Mouse (Mus musculus) sigmoid colon, adult 10 weeks (tissue): Measurements from ENCODE around the gene Lpar4. TPM values are rescaled to one million over a fixed set of nuclear protein-coding genes. Genes with fewer than 3 reads are reported as not detected.

Experiments used
- polyA plus RNA-seq: library from polyadenylated mRNA; stranded (reverse); fragments of 350-450 nt; fragmentation: Illumina TruSeq; extraction: RNeasy Lipid Tissue Mini Kit (QIAGEN cat#74804); gene quantifications from one replicate; pipeline ENCODE4 v1.2.3, GENCODE M21; 2014; ENCODE audit warnings: low read depth, low replicate concordance

Gene Lpar4
- polyA plus RNA-seq: 2.4 TPM

DNA sequence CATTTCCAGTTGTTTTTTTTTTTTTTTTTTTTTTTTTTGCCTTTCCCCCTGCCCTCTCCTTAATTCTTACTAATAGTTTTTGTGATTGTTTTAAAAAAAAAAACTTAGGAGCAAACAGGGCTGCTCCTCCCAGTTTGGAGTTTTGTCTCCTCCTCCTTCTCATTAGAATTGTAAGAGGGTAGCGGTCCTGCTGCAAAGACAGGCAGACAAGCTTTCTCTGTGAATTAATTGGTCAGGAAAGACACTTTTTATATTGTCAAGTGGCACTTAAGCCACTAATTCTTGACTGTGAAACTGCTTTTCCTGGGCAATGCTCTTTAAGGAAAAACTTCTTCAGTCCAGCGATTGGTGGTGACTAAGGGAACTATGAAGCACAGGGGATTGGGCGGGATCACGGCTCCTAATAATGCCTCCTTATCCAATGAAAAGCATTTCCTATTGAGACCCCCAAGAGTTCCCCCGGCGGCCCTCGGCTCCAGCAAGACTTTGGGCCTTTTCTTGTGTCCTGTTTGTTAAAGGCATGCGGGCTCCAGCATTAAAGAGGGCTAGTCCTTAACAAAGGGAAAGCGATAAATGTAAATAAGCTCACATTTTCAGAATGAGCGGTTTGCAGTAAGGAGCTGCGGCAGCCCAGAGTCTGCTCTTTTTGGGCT, at the start of gene Lpar4:
TSS of gene Lpar4 (plus strand) at position 451 of the 653 bp plus-strand sequence.

Other genes with a start within 250 kb of the Lpar4 start
- gene Rtl3, start 80.0 kb upstream of the Lpar4 start, polyA plus RNA-seq: 0.22 TPM
- 13.2 TPM for gene P2ry10, start 167.9 kb downstream of the Lpar4 start, polyA plus RNA-seq
- 7.1 TPM for gene P2ry10b, start 228.3 kb downstream of the Lpar4 start, polyA plus RNA-seq